ENCODE assay signal across 9 mouse cellular contexts in the genomic region with DNA sequence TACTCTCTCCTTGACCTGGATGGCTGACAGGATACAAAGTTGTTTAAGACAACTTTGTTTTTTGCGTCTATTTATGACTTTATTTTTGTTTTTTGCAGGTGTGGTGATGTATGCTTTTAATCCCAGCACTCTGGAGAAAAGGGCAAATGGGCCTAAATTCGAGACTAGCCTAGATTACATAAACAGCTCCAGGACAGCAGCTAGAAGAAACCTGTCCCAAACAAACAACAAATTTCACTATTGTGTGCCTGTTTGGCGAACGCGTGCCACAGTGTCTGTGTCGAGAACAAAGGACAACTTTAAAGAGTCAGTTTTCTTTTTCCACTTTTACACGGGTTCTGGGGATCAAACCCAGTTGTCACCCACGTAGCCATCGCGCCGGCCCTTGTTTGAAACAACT. TPM values are rescaled to one million over a fixed set of nuclear protein-coding genes. Genes with fewer than 3 reads are reported as not detected.
DNase-seq lines count a peak whose midpoint lies in the region; ATAC-seq and TF ChIP-seq lines count a peak whose summit lies in the region.
"Had no signal": no experiment of that assay in that cellular context is flagged by ENCODE, and none has a peak within 500 bp of the region (broad histone marks: within the 10 kb centered on the region; RNA-seq: fewer than 3 reads in every experiment).

No protein-coding gene starts in this region.

- intact Hi-C loops in heart, postnatal 36 days (cut with DNase I), result loop anchor here (1.0 kb wide), 1 partner anchor 41 kb away; a partner anchor contains a TSS
- intact Hi-C loops in gastrocnemius, postnatal 36 days (cut with DNase I), result loop anchor here (1.0 kb wide), 1 partner anchor 41 kb away; a partner anchor contains a TSS

- H3K4me1 ChIP-seq in heart, embryonic 15.5 days (replicated peaks), result peaks cover 21% of the 10 kb centered on the region
- H3K4me1 ChIP-seq in G1E (ENCODE audit: insufficient read depth, low read depth, low read length), result peaks cover 61% of the 10 kb centered on the region
- H3K4me1 ChIP-seq in forebrain, embryonic 14.5 days (ENCODE audit: control insufficient read depth, insufficient read depth, low read length), result peaks cover 7% of the 10 kb centered on the region
- peaks cover 48% of the 10 kb centered on the region for H3K4me1 ChIP-seq in liver, postnatal 0 days (ENCODE audit: insufficient read depth)

- H3K9ac ChIP-seq in heart, embryonic 15.5 days, result peak overlapping the region; percentile 94
- peak overlapping the region; percentile 91 for H3K9ac ChIP-seq in forebrain, embryonic 14.5 days (ENCODE audit: low read length)
- peak overlapping the region; percentile 82 for H3K9ac ChIP-seq in liver, postnatal 0 days (replicated peaks)

- H3K36me3 ChIP-seq in heart, embryonic 15.5 days, result peaks cover 13% of the 10 kb centered on the region
- peaks cover 29% of the 10 kb centered on the region for H3K36me3 ChIP-seq in G1E (replicated peaks)
- H3K36me3 ChIP-seq in forebrain, embryonic 14.5 days (ENCODE audit: control insufficient read depth, insufficient read depth, low read length), result peaks cover 22% of the 10 kb centered on the region
- peaks cover 14% of the 10 kb centered on the region for H3K36me3 ChIP-seq in liver, postnatal 0 days (replicated peaks; ENCODE audit: insufficient read depth, low read length)

- H3K9me3 ChIP-seq in heart, embryonic 15.5 days (replicated peaks), result no peaks in the 10 kb centered on the region
- 0 out of 2 replicates have a peak, but pooled peaks cover 2% of the 10 kb centered on the region for H3K9me3 ChIP-seq in G1E (replicated peaks)
- no peaks in the 10 kb centered on the region for H3K9me3 ChIP-seq in forebrain, embryonic 14.5 days (replicated peaks; ENCODE audit: control insufficient read depth, low read length)
- H3K9me3 ChIP-seq in liver, postnatal 0 days (ENCODE audit: low read length), result no peaks in the 10 kb centered on the region

- TF ChIP-seq EP300 in liver, postnatal 0 days (IDR thresholded peaks at IDR 0.05; ENCODE audit: low read depth), result no peak

- no peak for TF ChIP-seq CTCF in G1E (IDR thresholded peaks at IDR 0.05; ENCODE audit: low read depth, low read length)
- TF ChIP-seq CTCF in liver, postnatal 0 days (IDR thresholded peaks at IDR 0.05; ENCODE audit: low read depth), result no peak

- no peak for DNase-seq in heart, postnatal 36 days
- no peak for DNase-seq in G1E (ENCODE audit: low spot score)
- DNase-seq in forebrain, embryonic 14.5 days (ENCODE audit: low spot score), result peak; percentile 7
- DNase-seq in liver, postnatal 0 days, result no peak
- DNase-seq in ovary, postnatal 14 days (ENCODE audit: low spot score), result no peak
- no peak for DNase-seq in urinary bladder, postnatal 10 days (ENCODE audit: low spot score)
- DNase-seq in gastrocnemius, postnatal 36 days, result no peak

- 8% methylated on average over 11 of the region's 11 CpGs for WGBS in heart, embryonic 15.5 days
- 5% methylated on average over 11 of the region's 11 CpGs for WGBS in forebrain, embryonic 14.5 days
- WGBS in liver, postnatal 0 days (ENCODE audit: insufficient replicate concordance), result 3% methylated on average over 11 of the region's 11 CpGs

- no peaks in the 10 kb centered on the region for H3K27me3 ChIP-seq in heart, embryonic 15.5 days
- no peaks in the 10 kb centered on the region for H3K27me3 ChIP-seq in G1E (ENCODE audit: insufficient read depth, low read length)
- H3K27me3 ChIP-seq in forebrain, embryonic 14.5 days (replicated peaks; ENCODE audit: control insufficient read depth, insufficient read depth, low read length), result no peaks in the 10 kb centered on the region
- H3K27me3 ChIP-seq in liver, postnatal 0 days (ENCODE audit: insufficient read depth, low read length), result no peaks in the 10 kb centered on the region
- H3K27me3 ChIP-seq: Patski had no signal

- H3K4me2 ChIP-seq in heart, embryonic 15.5 days, result peak overlapping the region; percentile 70
- H3K4me2 ChIP-seq in forebrain, embryonic 14.5 days (ENCODE audit: low read length), result peak overlapping the region; percentile 83
- H3K4me2 ChIP-seq in liver, postnatal 0 days (ENCODE audit: low read depth, low read length), result peak overlapping the region; percentile 84

- H3K4me3 ChIP-seq in heart, embryonic 15.5 days, result peak overlapping the region; percentile 84
- H3K4me3 ChIP-seq in G1E (ENCODE audit: low read depth, low read length), result peak overlapping the region; percentile 96
- peak overlapping the region; percentile 90 for H3K4me3 ChIP-seq in forebrain, embryonic 14.5 days (ENCODE audit: low read depth, low read length)
- peak overlapping the region; percentile 81 for H3K4me3 ChIP-seq in liver, postnatal 0 days (ENCODE audit: low read depth, low read length)

- no peak for ATAC-seq in heart, embryonic 15.5 days (replicated peaks; ENCODE audit: insufficient number of reproducible peaks, insufficient read depth, low FRiP score, low read depth)
- ATAC-seq in G1E (ENCODE audit: extremely low read depth, insufficient number of reproducible peaks, low FRiP score, poor library complexity, severe bottlenecking), result no peak
- ATAC-seq in forebrain, embryonic 14.5 days, result no peak
- no peak for ATAC-seq in liver, postnatal 0 days

- H3K27ac ChIP-seq in heart, embryonic 15.5 days, result peak overlapping the region; percentile 97
- peak overlapping the region; percentile 96 for H3K27ac ChIP-seq in forebrain, embryonic 14.5 days (ENCODE audit: low read depth, low read length)
- peak overlapping the region; percentile 98 for H3K27ac ChIP-seq in liver, postnatal 0 days (ENCODE audit: low read depth)

RNA-seq across cellular contexts. Expression of a gene that starts 0.6 kb away (rescaled TPM):
- polyA plus RNA-seq in heart, embryonic 15.5 days (2015; fragmentation: Nextera tagmentation; extraction: Ambion mirVana), result 68.3 and 88.0 TPM in 2 replicates
- 10 to 100 TPM; 69.7 to 74.8 TPM for total RNA-seq in heart, postnatal 36 days (2021)
- total RNA-seq in G1E (2014; fragmentation: Nextera tagmentation), result 126 and 131 TPM in 2 replicates
- 76.5 and 78.6 TPM in 2 replicates for total RNA-seq in G1E (2017)
- polyA plus RNA-seq in G1E (2012), result 60.8 and 97.3 TPM in 2 replicates
- polyA plus RNA-seq in forebrain, embryonic 14.5 days (2014; fragmentation: Nextera tagmentation; extraction: Ambion mirVana), result 136 and 141 TPM in 2 replicates
- 35.9 and 38.2 TPM in 2 replicates for polyA plus RNA-seq in liver, postnatal 0 days (2015; fragmentation: Nextera tagmentation; extraction: Ambion mirVana)
- total RNA-seq in gastrocnemius, postnatal 36 days (2021), result 10 to 100 TPM; 61.5 to 70.3 TPM

RNA-seq across cellular contexts. Expression of a gene that starts 8.3 kb away (rescaled TPM):
- 746 and 792 TPM in 2 replicates for polyA plus RNA-seq in heart, embryonic 15.5 days (2015; fragmentation: Nextera tagmentation; extraction: Ambion mirVana)
- 100 to 1,000 TPM; 103 to 108 TPM for total RNA-seq in heart, postnatal 36 days (2021)
- total RNA-seq in G1E (2014; fragmentation: Nextera tagmentation) (1,641 and 1,695 TPM in 2 replicates), G1E (2017) (1,228 and 1,354 TPM in 2 replicates)
- 470 and 543 TPM in 2 replicates for polyA plus RNA-seq in G1E (2012)
- 455 and 521 TPM in 2 replicates for polyA plus RNA-seq in forebrain, embryonic 14.5 days (2014; fragmentation: Nextera tagmentation; extraction: Ambion mirVana)
- polyA plus RNA-seq in liver, postnatal 0 days (2015; fragmentation: Nextera tagmentation; extraction: Ambion mirVana), result 3,657 and 3,917 TPM in 2 replicates
- total RNA-seq in gastrocnemius, postnatal 36 days (2021), result 10 to 100 TPM; 60.9 to 78.2 TPM

RNA-seq across cellular contexts. Expression of a gene that starts 41.1 kb away (rescaled TPM):
- 31.6 and 34.9 TPM in 2 replicates for polyA plus RNA-seq in heart, embryonic 15.5 days (2015; fragmentation: Nextera tagmentation; extraction: Ambion mirVana)
- 10 to 100 TPM; 59.3 to 62.3 TPM for total RNA-seq in heart, postnatal 36 days (2021)
- total RNA-seq in G1E (2014; fragmentation: Nextera tagmentation) (24.2 TPM in 2 replicates), G1E (2017) (11.9 and 14.6 TPM in 2 replicates)
- polyA plus RNA-seq in G1E (2012), result 1.5 and 3.6 TPM in 2 replicates
- 38.9 and 50.8 TPM in 2 replicates for polyA plus RNA-seq in forebrain, embryonic 14.5 days (2014; fragmentation: Nextera tagmentation; extraction: Ambion mirVana)
- polyA plus RNA-seq in liver, postnatal 0 days (2015; fragmentation: Nextera tagmentation; extraction: Ambion mirVana), result 14.8 and 16.3 TPM in 2 replicates
- total RNA-seq in gastrocnemius, postnatal 36 days (2021), result 10 to 100 TPM; 24.9 to 25.1 TPM

RNA-seq across cellular contexts. Expression of a gene that starts 41.1 kb away (rescaled TPM):
- 356 and 369 TPM in 2 replicates for polyA plus RNA-seq in heart, embryonic 15.5 days (2015; fragmentation: Nextera tagmentation; extraction: Ambion mirVana)
- total RNA-seq in heart, postnatal 36 days (2021), result 100 to 1,000 TPM; 237 to 241 TPM
- total RNA-seq in G1E (2014; fragmentation: Nextera tagmentation) (409 and 426 TPM in 2 replicates), G1E (2017) (215 and 235 TPM in 2 replicates)
- polyA plus RNA-seq in G1E (2012), result 122 and 136 TPM in 2 replicates
- polyA plus RNA-seq in forebrain, embryonic 14.5 days (2014; fragmentation: Nextera tagmentation; extraction: Ambion mirVana), result 276 and 307 TPM in 2 replicates
- 163 and 165 TPM in 2 replicates for polyA plus RNA-seq in liver, postnatal 0 days (2015; fragmentation: Nextera tagmentation; extraction: Ambion mirVana)
- 10 to 100 TPM; 97.0 to 97.5 TPM for total RNA-seq in gastrocnemius, postnatal 36 days (2021)

RNA-seq across cellular contexts. Expression of a gene that starts 45.6 kb away (rescaled TPM):
- 0.38 and 0.53 TPM in 2 replicates for polyA plus RNA-seq in heart, embryonic 15.5 days (2015; fragmentation: Nextera tagmentation; extraction: Ambion mirVana)
- total RNA-seq in heart, postnatal 36 days (2021), result under 1 TPM; 0.49 to 0.83 TPM
- total RNA-seq in G1E (2014; fragmentation: Nextera tagmentation) (not detected in 2 replicates), G1E (2017) (0.44 and 1.3 TPM in 2 replicates)
- polyA plus RNA-seq in G1E (2012), result 0.29 and 0.81 TPM in 2 replicates
- 1.4 and 1.9 TPM in 2 replicates for polyA plus RNA-seq in forebrain, embryonic 14.5 days (2014; fragmentation: Nextera tagmentation; extraction: Ambion mirVana)
- polyA plus RNA-seq in liver, postnatal 0 days (2015; fragmentation: Nextera tagmentation; extraction: Ambion mirVana), result 0.14 and 0.22 TPM in 2 replicates
- under 1 TPM; 0.32 to 0.48 TPM for total RNA-seq in gastrocnemius, postnatal 36 days (2021)
